Mouse (Mus musculus): ENCODE measurements around the gene Kansl2. TPM values are rescaled to one million over a fixed set of nuclear protein-coding genes. Genes with fewer than 3 reads are reported as not detected.

Gene Kansl2
- polyA plus RNA-seq, 1 experiment = 178 TPM

GRCm38 (mm10) chr15:98545151-98545550, 11.1 kb upstream of the Kansl2 start:
- Histone ChIP-seq H3K36me3 (ENCODE audit: control insufficient read depth, insufficient read depth) (peaks cover 95% of the 10 kb centered on the region), H3K79me3 (ENCODE audit: low read depth) (peaks cover 28% of the 10 kb centered on the region), H3K79me2 (ENCODE audit: control insufficient read depth, insufficient read depth) (peaks cover 78% of the 10 kb centered on the region), H3K4me3 (ENCODE audit: insufficient read depth, poor library complexity, severe bottlenecking) (no peak overlapping the region), H3ac (ENCODE audit: control insufficient read depth, insufficient read length, low read depth) (no peak overlapping the region), H3K27me3 (ENCODE audit: control insufficient read depth, insufficient read depth, insufficient read length) (no peaks in the 10 kb centered on the region)
- TF ChIP-seq CEBPB (IDR thresholded peaks at IDR 0.05; ENCODE audit: low read depth) (no peak), USF1 (IDR thresholded peaks at IDR 0.05; ENCODE audit: low read depth) (no peak), MAX (IDR thresholded peaks at IDR 0.05) (no peak), FOSL1 (IDR thresholded peaks at IDR 0.05; ENCODE audit: insufficient read depth, low read length, poor library complexity, severe bottlenecking) (no peak)

DNA sequence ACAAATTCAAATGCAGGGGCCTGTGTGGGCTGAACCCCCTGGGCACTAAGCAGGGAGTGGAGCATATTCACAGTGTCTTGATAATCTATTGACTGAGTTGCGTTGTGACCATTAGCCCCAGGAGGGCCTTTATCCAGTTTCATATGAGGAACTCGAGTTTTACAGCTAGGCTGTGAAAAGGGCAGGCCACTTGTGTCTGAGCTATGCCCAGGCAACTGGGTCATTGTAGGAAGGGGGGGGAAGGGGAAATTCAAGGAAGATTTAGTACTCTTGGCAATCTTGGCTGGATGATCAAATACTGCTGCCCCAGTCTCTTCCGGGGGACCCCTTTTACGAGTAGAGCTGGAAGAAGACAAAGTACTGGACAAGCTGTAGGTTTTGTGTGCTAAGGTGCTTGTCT, 9.3 kb upstream of the Kansl2 start:
- H3K36me3 ChIP-seq (ENCODE audit: control insufficient read depth, insufficient read depth) = peaks cover 96% of the 10 kb centered on the region
- H3K79me2 ChIP-seq (ENCODE audit: control insufficient read depth, insufficient read depth) = peaks cover 81% of the 10 kb centered on the region
- TF ChIP-seq CEBPB (IDR thresholded peaks at IDR 0.05; ENCODE audit: low read depth) (no peak), MYOD1 (IDR thresholded peaks at IDR 0.05; ENCODE audit: control insufficient read depth, insufficient read length, low read depth) (no peak), FOSL1 (IDR thresholded peaks at IDR 0.05; ENCODE audit: insufficient read depth, low read length, poor library complexity, severe bottlenecking) (no peak), USF1 (IDR thresholded peaks at IDR 0.05; ENCODE audit: low read depth) (no peak), CTCF (IDR thresholded peaks at IDR 0.05; ENCODE audit: control insufficient read depth, insufficient read depth, insufficient read length) (no peak), MYOG (IDR thresholded peaks at IDR 0.05; ENCODE audit: control insufficient read depth, extremely low read depth, insufficient read length) (no peak), MAX (IDR thresholded peaks at IDR 0.05) (no peak)
- no peak overlapping the region for H3K4me3 ChIP-seq (ENCODE audit: insufficient read depth, poor library complexity, severe bottlenecking)
- H3ac ChIP-seq (ENCODE audit: control insufficient read depth, insufficient read length, low read depth) = no peak overlapping the region
- H3K79me3 ChIP-seq (ENCODE audit: low read depth) = peaks cover 38% of the 10 kb centered on the region
- H3K27me3 ChIP-seq (ENCODE audit: control insufficient read depth, insufficient read depth, insufficient read length) = no peaks in the 10 kb centered on the region

- Histone ChIP-seq H3ac (ENCODE audit: control insufficient read depth, insufficient read length, low read depth) (no peak overlapping the region), H3K79me2 (ENCODE audit: control insufficient read depth, insufficient read depth) (peaks cover 72% of the 10 kb centered on the region), H3K36me3 (ENCODE audit: control insufficient read depth, insufficient read depth) (peaks cover 79% of the 10 kb centered on the region), H3K79me3 (ENCODE audit: low read depth) (peaks cover 36% of the 10 kb centered on the region), H3K4me3 (ENCODE audit: insufficient read depth, poor library complexity, severe bottlenecking) (no peak overlapping the region), H3K27me3 (ENCODE audit: control insufficient read depth, insufficient read depth, insufficient read length) (no peaks in the 10 kb centered on the region)
- TF ChIP-seq MAX (IDR thresholded peaks at IDR 0.05) (no peak), CEBPB (IDR thresholded peaks at IDR 0.05; ENCODE audit: low read depth) (peak; percentile 98)
Measured at GRCm38 (mm10) chr15:98541064-98541463, 7.0 kb upstream of the Kansl2 start.

GRCm38 (mm10) chr15:98537923-98538322, 3.9 kb upstream of the Kansl2 start:
- H3K79me2 ChIP-seq (ENCODE audit: control insufficient read depth, insufficient read depth) = peaks cover 57% of the 10 kb centered on the region
- no peak for TF ChIP-seq MYOG (IDR thresholded peaks at IDR 0.05; ENCODE audit: control insufficient read depth, extremely low read depth, insufficient read length)
- TF ChIP-seq CTCF (IDR thresholded peaks at IDR 0.05; ENCODE audit: control insufficient read depth, insufficient read depth, insufficient read length) = no peak
- TF ChIP-seq USF1 (IDR thresholded peaks at IDR 0.05; ENCODE audit: low read depth) = peak; percentile 72
- peaks cover 31% of the 10 kb centered on the region for H3K79me3 ChIP-seq (ENCODE audit: low read depth)
- no peaks in the 10 kb centered on the region for H3K27me3 ChIP-seq (ENCODE audit: control insufficient read depth, insufficient read depth, insufficient read length)
- no peak overlapping the region for H3K4me3 ChIP-seq (ENCODE audit: insufficient read depth, poor library complexity, severe bottlenecking)
- H3ac ChIP-seq (ENCODE audit: control insufficient read depth, insufficient read length, low read depth) = no peak overlapping the region
- H3K36me3 ChIP-seq (ENCODE audit: control insufficient read depth, insufficient read depth) = peaks cover 51% of the 10 kb centered on the region

GRCm38 (mm10) chr15:98536828-98537510, 2.9 kb upstream of the Kansl2 start:
- Histone ChIP-seq H3K79me2 (ENCODE audit: control insufficient read depth, insufficient read depth) (peaks cover 58% of the 10 kb centered on the region), H3K79me3 (ENCODE audit: low read depth) (peaks cover 37% of the 10 kb centered on the region), H3K27me3 (ENCODE audit: control insufficient read depth, insufficient read depth, insufficient read length) (no peaks in the 10 kb centered on the region), H3K36me3 (ENCODE audit: control insufficient read depth, insufficient read depth) (peaks cover 51% of the 10 kb centered on the region), H3K4me3 (ENCODE audit: insufficient read depth, poor library complexity, severe bottlenecking) (no peak overlapping the region), H3ac (ENCODE audit: control insufficient read depth, insufficient read length, low read depth) (no peak overlapping the region)
- peak; percentile 70 for TF ChIP-seq MYOD1 (IDR thresholded peaks at IDR 0.05; ENCODE audit: control insufficient read depth, insufficient read length, low read depth)
- TF ChIP-seq MAX (IDR thresholded peaks at IDR 0.05) = no peak

- TF ChIP-seq FOSL1 (IDR thresholded peaks at IDR 0.05; ENCODE audit: insufficient read depth, low read length, poor library complexity, severe bottlenecking) = no peak
- TF ChIP-seq MYOD1 (IDR thresholded peaks at IDR 0.05; ENCODE audit: control insufficient read depth, insufficient read length, low read depth) = no peak
- no peak for TF ChIP-seq MYOG (IDR thresholded peaks at IDR 0.05; ENCODE audit: control insufficient read depth, extremely low read depth, insufficient read length)
- TF ChIP-seq MAX (IDR thresholded peaks at IDR 0.05) = no peak
- no peak for TF ChIP-seq USF1 (IDR thresholded peaks at IDR 0.05; ENCODE audit: low read depth)
- no peak for TF ChIP-seq CTCF (IDR thresholded peaks at IDR 0.05; ENCODE audit: control insufficient read depth, insufficient read depth, insufficient read length)
- no peak overlapping the region for H3ac ChIP-seq (ENCODE audit: control insufficient read depth, insufficient read length, low read depth)
- H3K27me3 ChIP-seq (ENCODE audit: control insufficient read depth, insufficient read depth, insufficient read length) = no peaks in the 10 kb centered on the region
- H3K4me3 ChIP-seq (ENCODE audit: insufficient read depth, poor library complexity, severe bottlenecking) = no peak overlapping the region
- H3K36me3 ChIP-seq (ENCODE audit: control insufficient read depth, insufficient read depth) = peaks cover 53% of the 10 kb centered on the region
- peaks cover 42% of the 10 kb centered on the region for H3K79me3 ChIP-seq (ENCODE audit: low read depth)
- H3K79me2 ChIP-seq (ENCODE audit: control insufficient read depth, insufficient read depth) = peaks cover 58% of the 10 kb centered on the region
Measured at GRCm38 (mm10) chr15:98535921-98536320, 1.9 kb upstream of the Kansl2 start.

Measured in C2C12 (cell line).